Mouse (Mus musculus) midbrain, embryonic 16.5 days (tissue): ENCODE data around the gene Cdca4. TPM values are rescaled to one million over a fixed set of nuclear protein-coding genes. Genes with fewer than 3 reads are reported as not detected.
A peak's percentile ranks its signal among the peaks of the same experiment; 100 is the strongest.

ENCODE experiments used
- ATAC-seq: fragments of 200-750 bp; cut with Nextera tagmentation; 2 replicates; pipeline ENCODE4 v1.8.0; 2017; ENCODE audit warnings: moderate TSS enrichment
- H3K27ac ChIP-seq: fragments of 300-500 bp; sonication (generic); 2 replicates; pipeline ENCODE4 v1.5.1; 2014; ENCODE audit warnings: mild to moderate bottlenecking, low read length, mixed read lengths
- H3K27me3 ChIP-seq: fragments of 300-500 bp; sonication (generic); 2 replicates; pipeline ENCODE4 v1.6.1; 2014; ENCODE audit warnings: low read depth, low read length, mixed read lengths; ENCODE audit not compliant: control insufficient read depth, insufficient read depth
- H3K36me3 ChIP-seq: fragments of 300-500 bp; sonication (generic); 2 replicates; pipeline ENCODE4 v1.6.1; 2014; ENCODE audit warnings: mild to moderate bottlenecking, low read length, moderate library complexity, mixed read lengths; ENCODE audit not compliant: control insufficient read depth, insufficient read depth
- H3K4me1 ChIP-seq: fragments of 300-500 bp; sonication (generic); 2 replicates; pipeline ENCODE4 v1.6.1; 2014; ENCODE audit warnings: mild to moderate bottlenecking, low read length, mixed read lengths; ENCODE audit not compliant: control insufficient read depth, insufficient read depth
- H3K4me2 ChIP-seq: fragments of 300-500 bp; sonication (generic); 2 replicates; pipeline ENCODE4 v1.6.1; 2014; ENCODE audit warnings: mild to moderate bottlenecking, low read length, mixed read lengths
- H3K4me3 ChIP-seq: fragments of 300-500 bp; sonication (generic); 2 replicates; pipeline ENCODE4 v1.5.1; 2014; ENCODE audit warnings: low read depth, mild to moderate bottlenecking, low read length, moderate library complexity, mixed read lengths
- H3K9ac ChIP-seq: fragments of 300-500 bp; sonication (generic); 2 replicates; pipeline ENCODE4 v1.6.1; 2014; ENCODE audit warnings: low read depth, low read length, mixed read lengths
- H3K9me3 ChIP-seq: fragments of 300-500 bp; sonication (generic); replicated peaks from 2 replicates; pipeline ENCODE4 v1.6.1; 2014; ENCODE audit warnings: mild to moderate bottlenecking, low read length, mixed read lengths; ENCODE audit not compliant: control insufficient read depth, poor library complexity, severe bottlenecking
- WGBS: fragments of 180-500 bp; shearing (Covaris S2); extraction: QIAGEN DNeasy Blood & Tissue Kit; methylation state at CpG from one replicate; pipeline ENCODE4 v1.1.7; 2014; 5-methylcytosine and 5-hydroxymethylcytosine counted together
- polyA plus RNA-seq: library from polyadenylated mRNA; unstranded; fragments of >200 nt; fragmentation: Nextera tagmentation; extraction: Ambion mirVana; gene quantifications from 2 replicates; pipeline ENCODE4 v1.2.1, GENCODE M21; 2015

The Cdca4 gene
- polyA plus RNA-seq, 1 experiment from 2014 or later, result 32.6 TPM

DNA sequence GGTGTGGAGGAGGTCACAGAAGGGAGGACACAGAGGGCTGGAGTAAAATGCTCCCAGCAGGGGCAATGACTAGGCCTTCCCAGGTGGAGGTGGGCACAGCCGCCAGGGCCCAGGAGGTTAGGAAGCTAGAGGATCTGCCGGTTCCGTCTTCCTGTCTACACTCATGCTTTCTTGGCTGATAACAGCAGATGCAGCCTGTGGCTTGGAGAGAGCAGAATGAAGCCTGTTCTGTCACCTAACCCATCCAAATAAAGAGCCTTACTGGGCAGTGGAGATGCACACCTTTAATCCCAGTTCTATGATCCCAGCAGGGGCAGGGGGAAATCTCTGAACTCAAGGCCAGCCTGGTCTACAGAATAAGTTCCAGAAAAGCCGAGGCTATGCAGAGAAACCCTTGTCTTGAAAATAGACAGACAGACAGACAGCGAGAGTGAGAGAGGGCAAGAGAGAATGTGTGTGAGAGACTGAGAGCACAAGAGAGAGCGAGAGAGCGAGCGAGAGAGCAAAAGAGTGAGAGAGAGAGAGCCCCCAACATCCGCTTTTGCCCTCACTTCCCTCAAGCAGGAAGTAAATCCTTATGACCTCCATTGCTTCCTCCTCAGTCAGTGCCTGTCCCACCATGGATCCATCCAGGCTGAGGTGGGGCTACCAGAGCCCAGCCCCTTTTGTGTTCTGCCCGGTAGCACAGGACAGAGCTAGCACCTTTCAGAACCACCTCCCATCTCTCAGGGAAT is 29.8 kb downstream of the Cdca4 start:
- peaks cover 17% of the 10 kb centered on the region for H3K27me3 ChIP-seq
- no peak overlapping the region for H3K9ac ChIP-seq
- no peak overlapping the region for H3K4me3 ChIP-seq
- ATAC-seq, result no peak
- no peaks in the 10 kb centered on the region; the same call in none of the 2 replicates for H3K4me1 ChIP-seq
- no peaks in the 10 kb centered on the region for H3K9me3 ChIP-seq
- H3K36me3 ChIP-seq, result no peaks in the 10 kb centered on the region
- H3K4me2 ChIP-seq, result no peak overlapping the region
- H3K27ac ChIP-seq, result no peak overlapping the region
- 86% methylated on average over 10 of the region's 10 CpGs for WGBS

DNA sequence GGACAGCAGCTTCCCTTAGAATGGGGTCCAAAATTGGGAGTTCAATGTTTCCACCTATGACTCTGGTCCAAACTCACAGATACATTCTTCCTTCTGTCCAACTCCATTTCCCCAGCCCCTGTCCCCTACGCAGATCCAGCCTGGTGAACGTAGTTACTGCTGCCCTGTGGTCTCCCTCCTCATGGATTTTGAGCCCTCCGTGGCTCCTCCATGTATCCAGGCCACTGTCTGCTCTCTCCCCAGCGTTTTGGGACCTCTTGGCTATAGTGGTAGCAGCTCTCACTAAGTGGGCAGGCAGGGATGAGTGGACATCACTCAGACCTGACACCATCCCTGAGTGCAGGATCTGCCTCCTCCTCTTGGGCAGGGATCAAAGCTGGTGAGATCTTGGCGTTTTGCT is 30.5 kb downstream of the Cdca4 start:
- 75% methylated on average over 5 of the region's 5 CpGs for WGBS
- H3K4me3 ChIP-seq, result no peak overlapping the region
- H3K27me3 ChIP-seq, result peaks cover 17% of the 10 kb centered on the region
- no peaks in the 10 kb centered on the region for H3K36me3 ChIP-seq
- H3K9ac ChIP-seq, result no peak overlapping the region
- ATAC-seq, result no peak
- no peak overlapping the region for H3K4me2 ChIP-seq
- no peaks in the 10 kb centered on the region for H3K9me3 ChIP-seq
- no peak overlapping the region for H3K27ac ChIP-seq
- no peaks in the 10 kb centered on the region; the same call in none of the 2 replicates for H3K4me1 ChIP-seq

DNA sequence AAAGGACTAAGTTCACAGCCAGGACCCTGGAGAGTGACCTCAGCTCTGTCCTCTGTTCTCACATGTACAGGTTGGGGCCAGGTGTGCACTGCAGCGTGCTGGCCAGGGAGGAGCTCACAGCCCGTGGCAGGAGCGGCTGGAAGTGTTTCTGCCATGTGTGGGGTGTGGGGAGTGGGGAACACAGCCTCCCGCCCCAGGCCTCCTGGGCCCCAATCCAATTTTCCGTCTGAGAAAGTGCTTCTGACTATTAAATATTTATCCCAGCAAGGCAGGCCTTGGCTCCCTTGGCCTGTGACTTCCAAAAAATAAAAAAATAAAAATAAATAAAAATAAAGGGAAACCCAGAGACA is 30.9 kb downstream of the Cdca4 start:
- no peaks in the 10 kb centered on the region for H3K36me3 ChIP-seq
- no peak overlapping the region for H3K4me3 ChIP-seq
- WGBS, result 37% methylated on average over 5 of the region's 5 CpGs
- no peaks in the 10 kb centered on the region for H3K9me3 ChIP-seq
- no peak overlapping the region for H3K4me2 ChIP-seq
- no peak for ATAC-seq
- no peak overlapping the region for H3K9ac ChIP-seq
- no peak overlapping the region for H3K27ac ChIP-seq
- peaks cover 17% of the 10 kb centered on the region for H3K27me3 ChIP-seq
- no peaks in the 10 kb centered on the region; the same call in none of the 2 replicates for H3K4me1 ChIP-seq

DNA sequence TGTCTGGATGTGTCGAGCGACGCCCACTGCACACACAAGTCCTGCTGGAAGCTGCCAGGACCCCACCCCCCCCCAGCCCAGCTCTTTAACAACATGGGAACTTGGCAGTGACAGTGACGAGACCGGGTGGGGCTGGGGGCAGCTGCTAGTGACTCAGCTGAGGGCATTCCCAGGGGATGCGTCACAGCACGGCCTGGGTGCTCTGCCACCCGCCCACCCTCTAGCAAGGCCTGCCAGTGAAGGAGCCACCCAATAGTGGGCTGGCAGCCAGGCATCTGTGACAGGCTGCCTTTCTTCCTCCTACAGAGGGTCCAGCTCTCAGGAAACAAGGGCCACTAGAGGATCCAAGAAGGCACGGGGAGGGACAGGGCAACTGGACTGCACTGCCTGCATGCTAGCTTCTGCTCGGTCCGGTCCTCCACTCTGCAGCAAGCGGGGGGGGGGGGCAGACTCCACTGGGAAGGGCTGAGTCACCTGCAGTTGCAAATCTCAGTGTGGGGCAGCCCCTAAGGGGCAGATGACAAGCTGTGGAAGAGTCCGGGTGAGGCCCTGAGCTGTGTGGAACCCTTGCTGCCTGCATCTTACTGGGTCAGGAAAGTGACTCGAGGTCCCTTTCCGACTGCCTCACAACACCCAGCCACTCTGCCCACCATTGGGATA is 31.4 kb downstream of the Cdca4 start:
- H3K4me1 ChIP-seq, result no peaks in the 10 kb centered on the region; the same call in none of the 2 replicates
- no peak overlapping the region for H3K4me3 ChIP-seq
- 0 out of 2 replicates have a peak overlapping the region, but pooled peaks have one; percentile 6 for H3K9ac ChIP-seq
- no peaks in the 10 kb centered on the region for H3K36me3 ChIP-seq
- H3K27ac ChIP-seq, result no peak overlapping the region
- no peak for ATAC-seq
- peaks cover 17% of the 10 kb centered on the region for H3K27me3 ChIP-seq
- 64% methylated on average over 15 of the region's 15 CpGs for WGBS
- no peaks in the 10 kb centered on the region for H3K9me3 ChIP-seq
- H3K4me2 ChIP-seq, result no peak overlapping the region

DNA sequence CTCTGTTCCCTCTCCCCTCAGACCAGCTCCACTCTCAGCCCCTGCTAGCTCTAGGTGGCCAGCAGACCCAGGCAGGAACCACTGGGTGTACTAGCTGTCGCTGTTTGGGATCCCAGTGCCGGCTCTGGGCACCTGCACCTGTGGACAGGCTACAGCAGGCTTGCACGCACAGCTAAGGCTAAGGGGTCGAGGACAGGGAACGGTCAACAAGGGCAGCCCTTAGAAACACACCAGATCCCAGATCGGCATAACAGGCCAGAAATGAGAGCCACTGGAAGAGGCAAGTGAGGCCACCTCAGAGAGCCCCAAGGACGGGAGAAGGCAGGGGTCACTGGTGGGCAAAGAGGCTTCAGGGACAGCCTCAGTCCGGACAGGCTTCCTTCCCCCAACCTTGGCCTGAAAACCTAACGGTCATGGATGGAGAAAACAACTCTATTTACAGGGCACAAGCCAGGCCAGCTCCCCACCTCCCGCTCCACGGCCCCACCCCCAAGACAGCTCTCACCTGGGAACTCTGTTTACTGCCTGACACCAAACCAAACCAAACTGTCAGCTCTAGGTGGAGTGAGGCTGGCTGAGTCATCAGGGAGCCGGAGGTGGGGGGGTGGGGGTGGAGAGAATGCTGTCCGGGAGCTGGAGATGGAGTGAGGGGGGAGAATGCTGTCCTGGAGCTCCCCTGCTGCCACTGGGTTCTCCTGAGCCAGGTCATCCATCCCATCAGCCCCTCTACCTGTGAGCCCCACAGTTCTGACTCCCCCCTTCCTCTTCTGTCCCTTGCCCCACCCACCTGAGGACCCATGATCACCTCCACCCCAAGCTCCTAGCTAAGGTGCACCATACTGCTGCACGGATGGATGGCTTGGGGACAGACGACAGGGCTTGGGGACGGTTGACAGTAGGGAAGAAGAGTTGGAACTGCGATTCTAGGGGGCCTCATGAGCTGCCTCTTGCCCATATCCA is 32.4 kb downstream of the Cdca4 start:
- peaks cover 17% of the 10 kb centered on the region for H3K27me3 ChIP-seq
- H3K36me3 ChIP-seq, result no peaks in the 10 kb centered on the region
- 58% methylated on average over 17 of the region's 17 CpGs for WGBS
- H3K4me1 ChIP-seq, result no peaks in the 10 kb centered on the region; the same call in none of the 2 replicates
- no peak overlapping the region for H3K27ac ChIP-seq
- ATAC-seq, result no peak
- H3K9ac ChIP-seq, result no peak overlapping the region
- no peak overlapping the region for H3K4me2 ChIP-seq
- no peaks in the 10 kb centered on the region for H3K9me3 ChIP-seq
- no peak overlapping the region for H3K4me3 ChIP-seq

DNA sequence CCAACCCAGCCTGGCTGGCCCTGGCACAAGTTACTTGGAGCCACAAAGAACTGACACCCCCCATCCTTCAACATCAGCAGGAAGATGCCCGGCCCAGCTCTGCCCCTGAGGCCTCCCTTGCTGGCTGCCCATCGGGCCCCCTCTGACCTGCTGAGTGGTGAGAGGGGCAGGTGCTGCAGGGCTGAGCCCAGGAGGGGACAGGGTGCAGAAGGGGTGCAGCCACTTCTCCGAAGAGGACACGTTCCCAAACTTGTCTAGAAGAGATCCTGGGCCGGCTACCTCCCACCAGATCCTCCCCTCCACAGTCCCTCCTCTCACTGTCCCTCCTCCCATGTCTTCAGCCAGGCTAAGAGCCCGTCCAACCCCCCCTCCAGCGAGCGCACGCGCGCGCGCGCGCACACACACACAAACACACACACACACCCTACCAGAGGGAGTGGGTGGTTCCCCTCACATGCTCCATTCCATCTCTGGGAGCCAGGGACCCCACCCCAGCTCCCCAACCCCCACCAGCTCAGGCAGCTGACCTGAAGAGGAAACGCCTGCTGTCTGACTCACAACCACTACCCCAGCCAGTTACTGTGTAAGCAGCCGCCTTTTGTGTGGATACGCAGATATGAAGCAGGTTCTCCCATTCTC is 33.6 kb downstream of the Cdca4 start:
- no peaks in the 10 kb centered on the region for H3K9me3 ChIP-seq
- no peak overlapping the region for H3K9ac ChIP-seq
- peaks cover 6% of the 10 kb centered on the region for H3K27me3 ChIP-seq
- H3K36me3 ChIP-seq, result no peaks in the 10 kb centered on the region
- WGBS, result 60% methylated on average over 16 of the region's 18 CpGs
- H3K4me3 ChIP-seq, result no peak overlapping the region
- no peak overlapping the region for H3K4me2 ChIP-seq
- no peak overlapping the region for H3K27ac ChIP-seq
- ATAC-seq, result no peak
- H3K4me1 ChIP-seq, result no peaks in the 10 kb centered on the region; the same call in 1 of the 2 replicates

DNA sequence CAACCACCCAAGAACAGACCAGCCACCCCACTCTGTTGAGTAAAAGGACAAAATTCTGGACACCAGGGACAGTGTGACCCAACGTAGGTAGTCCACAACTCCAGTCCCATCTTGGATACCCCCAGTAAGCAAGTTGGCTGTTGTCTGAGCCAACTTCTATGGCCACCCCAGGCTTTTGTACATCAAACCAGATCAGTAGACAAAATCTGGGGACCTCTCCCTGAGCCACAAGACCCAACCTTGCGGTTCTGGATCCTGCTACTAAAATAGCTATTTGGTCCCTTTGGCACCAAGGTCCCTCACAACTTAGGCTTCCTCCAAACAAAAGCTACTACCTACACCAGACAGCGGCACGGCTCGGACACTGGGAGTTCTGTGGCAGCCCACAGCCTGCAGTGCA is 34.2 kb downstream of the Cdca4 start:
- Histone ChIP-seq H3K9me3 (no peaks in the 10 kb centered on the region), H3K27me3 (peaks cover 1% of the 10 kb centered on the region), H3K4me3 (no peak overlapping the region), H3K4me1 (no peaks in the 10 kb centered on the region; the same call in 1 of the 2 replicates), H3K27ac (no peak overlapping the region), H3K9ac (no peak overlapping the region), H3K4me2 (no peak overlapping the region), H3K36me3 (no peaks in the 10 kb centered on the region)
- ATAC-seq, result no peak
- 85% methylated on average over 5 of the region's 5 CpGs for WGBS

DNA sequence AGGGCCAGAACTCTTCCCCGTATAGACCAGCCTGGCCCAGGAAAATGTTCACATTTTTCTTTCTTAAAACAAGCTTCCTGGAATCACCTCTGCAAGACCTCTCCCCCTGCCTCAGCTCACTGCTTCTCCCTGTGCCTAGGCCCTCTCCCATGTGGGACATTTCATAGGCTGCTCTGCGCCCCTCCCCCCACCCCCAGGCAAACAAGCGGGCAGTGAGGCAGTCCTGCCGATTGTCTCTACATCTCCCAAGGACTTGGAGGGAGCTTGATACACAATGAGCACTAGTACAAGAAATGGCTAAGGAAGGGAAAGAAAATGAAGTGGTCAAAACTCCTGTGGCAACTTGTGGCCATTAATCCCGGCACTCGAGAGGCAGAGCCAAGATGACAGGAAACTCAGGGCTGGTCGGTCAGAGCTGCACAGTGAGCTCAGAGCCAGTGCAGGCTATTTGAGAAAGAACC is 34.8 kb downstream of the Cdca4 start:
- Histone ChIP-seq H3K4me2 (no peak overlapping the region), H3K9me3 (no peaks in the 10 kb centered on the region), H3K27me3 (no peaks in the 10 kb centered on the region), H3K4me1 (no peaks in the 10 kb centered on the region; the same call in 1 of the 2 replicates), H3K27ac (no peak overlapping the region), H3K9ac (no peak overlapping the region), H3K36me3 (no peaks in the 10 kb centered on the region), H3K4me3 (no peak overlapping the region)
- 31% methylated on average over 7 of the region's 7 CpGs for WGBS
- ATAC-seq, result no peak
